Mouse (Mus musculus): ENCODE measurements around the gene Ggct. TPM values are rescaled to one million over a fixed set of nuclear protein-coding genes. Genes with fewer than 3 reads are reported as not detected.

The Ggct gene
- polyA plus RNA-seq, 1 experiment from 2014 or later, result 6.3 TPM

- 62% methylated on average over 4 of the region's 4 CpGs for WGBS (ENCODE audit: insufficient replicate concordance)
- no peak for ATAC-seq (replicated peaks; ENCODE audit: insufficient number of reproducible peaks, low FRiP score, low TSS enrichment)
These were observed 10.8 kb upstream of the Ggct start for GRCm38 (mm10) chr6:55003559-55003958.

GRCm38 (mm10) chr6:55002438-55002837 lies 9.7 kb upstream of the Ggct start:
- 74% methylated on average over 4 of the region's 4 CpGs for WGBS (ENCODE audit: insufficient replicate concordance)
- no peak overlapping the region for H3K4me2 ChIP-seq
- no peak for ATAC-seq (replicated peaks; ENCODE audit: insufficient number of reproducible peaks, low FRiP score, low TSS enrichment)
- H3K36me3 ChIP-seq (ENCODE audit: control insufficient read depth, insufficient read depth, low read length), result no peaks in the 10 kb centered on the region
- H3K4me3 ChIP-seq (ENCODE audit: low read depth, low read length), result no peak overlapping the region
- no peaks in the 10 kb centered on the region for H3K9me3 ChIP-seq (replicated peaks; ENCODE audit: control insufficient read depth, low read length)
- no peaks in the 10 kb centered on the region for H3K4me1 ChIP-seq (ENCODE audit: control insufficient read depth, insufficient read depth, low read length)
- no peaks in the 10 kb centered on the region for H3K27me3 ChIP-seq (ENCODE audit: control insufficient read depth, insufficient read depth, low read length)
- no peak overlapping the region for H3K9ac ChIP-seq (ENCODE audit: low read depth, low read length)
- no peak overlapping the region for H3K27ac ChIP-seq (ENCODE audit: low read depth, low read length)

More at GRCm38 (mm10) chr6:55003559-55003958, 10.8 kb upstream of the Ggct start:
- no peak overlapping the region for H3K4me2 ChIP-seq
- H3K4me3 ChIP-seq (ENCODE audit: low read depth, low read length), result no peak overlapping the region
- H3K36me3 ChIP-seq (ENCODE audit: control insufficient read depth, insufficient read depth, low read length), result no peaks in the 10 kb centered on the region
- H3K27ac ChIP-seq (ENCODE audit: low read depth, low read length), result no peak overlapping the region
- H3K27me3 ChIP-seq (ENCODE audit: control insufficient read depth, insufficient read depth, low read length), result no peaks in the 10 kb centered on the region
- no peaks in the 10 kb centered on the region for H3K4me1 ChIP-seq (ENCODE audit: control insufficient read depth, insufficient read depth, low read length)
- H3K9ac ChIP-seq (ENCODE audit: low read depth, low read length), result no peak overlapping the region
- H3K9me3 ChIP-seq (replicated peaks; ENCODE audit: control insufficient read depth, low read length), result no peaks in the 10 kb centered on the region

GRCm38 (mm10) chr6:55001320-55001719 lies 8.6 kb upstream of the Ggct start:
- Histone ChIP-seq H3K36me3 (ENCODE audit: control insufficient read depth, insufficient read depth, low read length) (no peaks in the 10 kb centered on the region), H3K27me3 (ENCODE audit: control insufficient read depth, insufficient read depth, low read length) (no peaks in the 10 kb centered on the region), H3K9ac (ENCODE audit: low read depth, low read length) (no peak overlapping the region), H3K4me1 (ENCODE audit: control insufficient read depth, insufficient read depth, low read length) (no peaks in the 10 kb centered on the region), H3K9me3 (replicated peaks; ENCODE audit: control insufficient read depth, low read length) (no peaks in the 10 kb centered on the region), H3K4me2 (no peak overlapping the region), H3K4me3 (ENCODE audit: low read depth, low read length) (no peak overlapping the region), H3K27ac (ENCODE audit: low read depth, low read length) (no peak overlapping the region)
- 75% methylated on average over 4 of the region's 4 CpGs for WGBS (ENCODE audit: insufficient replicate concordance)
- no peak for ATAC-seq (replicated peaks; ENCODE audit: insufficient number of reproducible peaks, low FRiP score, low TSS enrichment)

GRCm38 (mm10) chr6:54997726-54998125 lies 5.0 kb upstream of the Ggct start:
- WGBS (ENCODE audit: insufficient replicate concordance), result 81% methylated on average over 6 of the region's 6 CpGs

GRCm38 (mm10) chr6:54996361-54996760 lies 3.6 kb upstream of the Ggct start:
- Histone ChIP-seq H3K4me2 (no peak overlapping the region), H3K9ac (ENCODE audit: low read depth, low read length) (no peak overlapping the region), H3K36me3 (ENCODE audit: control insufficient read depth, insufficient read depth, low read length) (no peaks in the 10 kb centered on the region), H3K9me3 (replicated peaks; ENCODE audit: control insufficient read depth, low read length) (no peaks in the 10 kb centered on the region), H3K27ac (ENCODE audit: low read depth, low read length) (no peak overlapping the region), H3K4me3 (ENCODE audit: low read depth, low read length) (no peak overlapping the region), H3K4me1 (ENCODE audit: control insufficient read depth, insufficient read depth, low read length) (no peaks in the 10 kb centered on the region), H3K27me3 (ENCODE audit: control insufficient read depth, insufficient read depth, low read length) (no peaks in the 10 kb centered on the region)
- 87% methylated on average over 3 of the region's 3 CpGs for WGBS (ENCODE audit: insufficient replicate concordance)
- no peak for ATAC-seq (replicated peaks; ENCODE audit: insufficient number of reproducible peaks, low FRiP score, low TSS enrichment)

More at GRCm38 (mm10) chr6:54997726-54998125, 5.0 kb upstream of the Ggct start:
- Histone ChIP-seq H3K36me3 (ENCODE audit: control insufficient read depth, insufficient read depth, low read length) (no peaks in the 10 kb centered on the region), H3K27me3 (ENCODE audit: control insufficient read depth, insufficient read depth, low read length) (no peaks in the 10 kb centered on the region), H3K9ac (ENCODE audit: low read depth, low read length) (no peak overlapping the region), H3K9me3 (replicated peaks; ENCODE audit: control insufficient read depth, low read length) (no peaks in the 10 kb centered on the region), H3K27ac (ENCODE audit: low read depth, low read length) (no peak overlapping the region), H3K4me3 (ENCODE audit: low read depth, low read length) (no peak overlapping the region), H3K4me1 (ENCODE audit: control insufficient read depth, insufficient read depth, low read length) (no peaks in the 10 kb centered on the region), H3K4me2 (no peak overlapping the region)
- ATAC-seq (replicated peaks; ENCODE audit: insufficient number of reproducible peaks, low FRiP score, low TSS enrichment), result no peak

- no peak for ATAC-seq (replicated peaks; ENCODE audit: insufficient number of reproducible peaks, low FRiP score, low TSS enrichment)
- Histone ChIP-seq H3K4me3 (ENCODE audit: low read depth, low read length) (peak overlapping the region; percentile 50), H3K9ac (ENCODE audit: low read depth, low read length) (peak overlapping the region; percentile 68), H3K9me3 (replicated peaks; ENCODE audit: control insufficient read depth, low read length) (no peaks in the 10 kb centered on the region), H3K4me2 (peak overlapping the region; percentile 92), H3K27ac (ENCODE audit: low read depth, low read length) (no peak overlapping the region), H3K27me3 (ENCODE audit: control insufficient read depth, insufficient read depth, low read length) (no peaks in the 10 kb centered on the region), H3K4me1 (ENCODE audit: control insufficient read depth, insufficient read depth, low read length) (no peaks in the 10 kb centered on the region), H3K36me3 (ENCODE audit: control insufficient read depth, insufficient read depth, low read length) (no peaks in the 10 kb centered on the region)
- 8% methylated on average over 7 of the region's 7 CpGs for WGBS (ENCODE audit: insufficient replicate concordance)
These were observed 609 bp downstream of the Ggct start for GRCm38 (mm10) chr6:54992141-54992540.

GRCm38 (mm10) chr6:54991189-54991588 lies 1.6 kb downstream of the Ggct start:
- no peak overlapping the region for H3K9ac ChIP-seq (ENCODE audit: low read depth, low read length)
- 63% methylated on average over 2 of the region's 2 CpGs for WGBS (ENCODE audit: insufficient replicate concordance)
- no peak overlapping the region for H3K4me3 ChIP-seq (ENCODE audit: low read depth, low read length)
- no peaks in the 10 kb centered on the region for H3K4me1 ChIP-seq (ENCODE audit: control insufficient read depth, insufficient read depth, low read length)
- H3K4me2 ChIP-seq, result no peak overlapping the region
- no peak for ATAC-seq (replicated peaks; ENCODE audit: insufficient number of reproducible peaks, low FRiP score, low TSS enrichment)
- H3K27ac ChIP-seq (ENCODE audit: low read depth, low read length), result no peak overlapping the region
- no peaks in the 10 kb centered on the region for H3K36me3 ChIP-seq (ENCODE audit: control insufficient read depth, insufficient read depth, low read length)
- no peaks in the 10 kb centered on the region for H3K27me3 ChIP-seq (ENCODE audit: control insufficient read depth, insufficient read depth, low read length)
- no peaks in the 10 kb centered on the region for H3K9me3 ChIP-seq (replicated peaks; ENCODE audit: control insufficient read depth, low read length)

- WGBS (ENCODE audit: insufficient replicate concordance), result 88% methylated on average over 6 of the region's 6 CpGs
- Histone ChIP-seq H3K9me3 (replicated peaks; ENCODE audit: control insufficient read depth, low read length) (no peaks in the 10 kb centered on the region), H3K9ac (ENCODE audit: low read depth, low read length) (no peak overlapping the region), H3K36me3 (ENCODE audit: control insufficient read depth, insufficient read depth, low read length) (no peaks in the 10 kb centered on the region), H3K4me1 (ENCODE audit: control insufficient read depth, insufficient read depth, low read length) (no peaks in the 10 kb centered on the region), H3K27me3 (ENCODE audit: control insufficient read depth, insufficient read depth, low read length) (no peaks in the 10 kb centered on the region), H3K4me3 (ENCODE audit: low read depth, low read length) (no peak overlapping the region), H3K27ac (ENCODE audit: low read depth, low read length) (no peak overlapping the region), H3K4me2 (no peak overlapping the region)
- no peak for ATAC-seq (replicated peaks; ENCODE audit: insufficient number of reproducible peaks, low FRiP score, low TSS enrichment)
These were observed 4.6 kb downstream of the Ggct start for GRCm38 (mm10) chr6:54988141-54988540.

- Histone ChIP-seq H3K4me1 (ENCODE audit: control insufficient read depth, insufficient read depth, low read length) (no peaks in the 10 kb centered on the region), H3K27ac (ENCODE audit: low read depth, low read length) (no peak overlapping the region), H3K9me3 (replicated peaks; ENCODE audit: control insufficient read depth, low read length) (no peaks in the 10 kb centered on the region), H3K4me3 (ENCODE audit: low read depth, low read length) (no peak overlapping the region), H3K4me2 (no peak overlapping the region), H3K27me3 (ENCODE audit: control insufficient read depth, insufficient read depth, low read length) (no peaks in the 10 kb centered on the region), H3K36me3 (ENCODE audit: control insufficient read depth, insufficient read depth, low read length) (no peaks in the 10 kb centered on the region), H3K9ac (ENCODE audit: low read depth, low read length) (no peak overlapping the region)
- WGBS (ENCODE audit: insufficient replicate concordance), result 90% methylated on average over 8 of the region's 8 CpGs
- no peak for ATAC-seq (replicated peaks; ENCODE audit: insufficient number of reproducible peaks, low FRiP score, low TSS enrichment)
These were observed 8.7 kb downstream of the Ggct start for GRCm38 (mm10) chr6:54984096-54984495.
